Mouse (Mus musculus): ENCODE data around the gene Pgam2. TPM values are rescaled to one million over a fixed set of nuclear protein-coding genes. Genes with fewer than 3 reads are reported as not detected.

The Pgam2 gene
- total and polyA plus RNA-seq, 3 experiments, result 0.58 to 1.8 TPM; not detected in 1

DNA sequence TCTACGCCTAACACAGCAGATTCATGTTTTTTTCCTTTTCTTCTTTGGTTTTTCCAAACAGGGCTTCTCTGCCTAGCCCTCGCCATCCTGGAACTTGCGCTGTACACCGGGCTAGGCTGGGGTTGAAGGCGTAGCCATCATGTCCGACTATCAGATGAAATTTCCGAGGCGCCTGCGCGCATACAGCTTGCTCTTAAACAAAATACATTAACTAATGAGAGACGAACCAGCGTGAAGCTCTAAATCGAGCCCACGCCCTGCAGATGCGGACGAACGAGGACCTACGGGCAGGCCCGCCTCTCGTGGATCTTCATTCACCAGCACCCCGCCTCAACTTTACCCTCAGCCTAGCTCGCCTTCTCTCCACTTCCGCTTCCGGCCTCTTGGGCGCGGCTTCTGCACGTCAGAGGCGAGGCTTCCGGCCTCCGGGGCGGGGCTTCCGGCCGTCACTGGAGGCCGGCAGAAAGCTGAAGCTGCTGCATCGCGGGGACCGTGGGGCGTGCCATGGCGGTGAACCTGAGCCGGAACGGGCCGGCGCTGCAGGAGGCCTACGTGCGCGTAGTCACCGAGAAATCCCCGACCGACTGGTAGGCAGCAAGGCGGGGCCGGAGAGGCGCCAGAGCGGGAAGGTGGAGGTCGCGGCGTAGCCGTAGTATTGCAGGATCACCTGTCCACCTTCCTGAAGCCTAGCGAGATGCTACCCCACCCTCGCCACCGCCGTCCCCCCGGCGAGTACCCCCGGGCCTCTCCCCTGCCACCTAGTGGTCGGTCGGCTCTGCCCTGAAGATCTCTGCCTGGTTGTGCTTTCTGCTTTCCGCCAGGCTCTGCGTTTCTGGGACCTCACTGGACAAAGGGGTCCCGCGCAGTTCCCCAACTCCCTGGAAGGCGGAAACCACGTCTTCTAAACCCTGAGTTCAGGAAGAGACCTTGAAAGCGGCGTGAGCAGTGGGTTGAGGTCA is 15.2 kb downstream of the Pgam2 start, which contains the start of gene Dbnl:
Gene Dbnl (plus strand): TSS at position 433 of the 959 bp plus-strand sequence.
- DNase-seq (ENCODE audit: low read depth, low spot score), result peak; percentile 99
- Histone ChIP-seq H3K36me3 (ENCODE audit: control insufficient read depth in 1 of 2, insufficient read depth in 2 of 2, low read length in 2 of 2) (peaks cover 0 to 19% of the 10 kb centered on the region in 2 experiments; a peak in 2 of 4 replicates), H3K79me2 (ENCODE audit: control insufficient read depth, insufficient read depth, low read length, poor library complexity) (peaks cover 21% of the 10 kb centered on the region), H3K9me3 (replicated peaks; ENCODE audit: insufficient read depth, low read length) (no peaks in the 10 kb centered on the region), H3K27me3 (ENCODE audit: control insufficient read depth in 1 of 2, insufficient read depth in 2 of 2, low read length in 2 of 2) (no peaks in the 10 kb centered on the region), H3K27ac (ENCODE audit: control insufficient read depth, low read depth, low read length) (peak within 1 kb of the TSS; percentile 97), H3K4me1 (ENCODE audit: control insufficient read depth in 1 of 2, insufficient read depth in 2 of 2, low read length in 2 of 2) (peaks cover 0 to 18% of the 10 kb centered on the region in 2 experiments; a peak in 2 of 4 replicates), H3K4me3 (ENCODE audit: control insufficient read depth in 1 of 2, insufficient read depth in 1 of 2, low read depth in 2 of 2, low read length in 2 of 2) (peak within 1 kb of the TSS; percentile 65 to 93), H3K9ac (ENCODE audit: control insufficient read depth, low read depth, low read length, poor library complexity, severe bottlenecking) (peak within 1 kb of the TSS; percentile 91)
- TF ChIP-seq NRF1 (IDR thresholded peaks at IDR 0.05; ENCODE audit: insufficient read depth, low read depth, low read length, poor library complexity, severe bottlenecking), result peak; percentile 58; the same call in 1 of the 2 replicates
- peak in 2 of 3 experiments; percentile 65 to 87; a peak in 5 of 6 replicates for TF ChIP-seq CTCF (IDR thresholded peaks at IDR 0.05 in 2 of 3, conservative IDR thresholded peaks at IDR 0.05 in 1 of 3; ENCODE audit: control insufficient read depth in 1 of 3, insufficient read depth in 1 of 3, low read depth in 2 of 3, low read length in 3 of 3, poor library complexity in 1 of 3, severe bottlenecking in 1 of 3)
- 0 out of 2 replicates have a peak, but pooled peaks have one; percentile 38 for TF ChIP-seq RCOR1 (IDR thresholded peaks at IDR 0.05; ENCODE audit: low read depth, low read length)
- TF ChIP-seq GATA1 (IDR thresholded peaks at IDR 0.05; ENCODE audit: low read depth, low read length), result no peak
- TF ChIP-seq MEF2A (IDR thresholded peaks at IDR 0.05; ENCODE audit: extremely low read depth, insufficient replicate concordance, low read depth, low read length, poor library complexity, severe bottlenecking), result no peak
- TF ChIP-seq MYC (IDR thresholded peaks at IDR 0.05; ENCODE audit: low read depth, low read length), result peak; percentile 80
- peak; percentile 100 for TF ChIP-seq ELF1 (IDR thresholded peaks at IDR 0.05; ENCODE audit: low read depth, low read length)
- TF ChIP-seq POLR2AphosphoS5 (IDR thresholded peaks at IDR 0.05; ENCODE audit: borderline replicate concordance, low read depth, low read length), result no peak
- no peak for TF ChIP-seq JUND (IDR thresholded peaks at IDR 0.05; ENCODE audit: low read depth, low read length)
- TF ChIP-seq SIN3A (IDR thresholded peaks at IDR 0.05; ENCODE audit: low read length), result peak; percentile 97
- peak; percentile 85 for TF ChIP-seq MAX (IDR thresholded peaks at IDR 0.05; ENCODE audit: low read length)
- peak; percentile 81 for TF ChIP-seq TCF12 (IDR thresholded peaks at IDR 0.05; ENCODE audit: low read depth, low read length)
- TF ChIP-seq GABPA (IDR thresholded peaks at IDR 0.05; ENCODE audit: low read depth, low read length), result no peak
- peak; percentile 92 to 100 for TF ChIP-seq POLR2A (IDR thresholded peaks at IDR 0.05; ENCODE audit: control insufficient read depth in 1 of 2, insufficient read depth in 1 of 2, low read depth in 1 of 2, low read length in 2 of 2, poor library complexity in 1 of 2)
- peak; percentile 86; the same call in 1 of the 2 replicates for TF ChIP-seq TBP (IDR thresholded peaks at IDR 0.05; ENCODE audit: low read depth, low read length)
- TF ChIP-seq RAD21 (IDR thresholded peaks at IDR 0.05; ENCODE audit: low read depth, low read length), result no peak
- no peak for TF ChIP-seq MAFK (IDR thresholded peaks at IDR 0.05; ENCODE audit: borderline replicate concordance, low read depth, low read length)
- TF ChIP-seq EP300 (IDR thresholded peaks at IDR 0.05; ENCODE audit: low read depth in 1 of 2, low read length in 2 of 2), result peak in 1 of 2 experiments; percentile 28; a peak in 1 of 4 replicates
- TF ChIP-seq ZMIZ1 (IDR thresholded peaks at IDR 0.05; ENCODE audit: low read depth, low read length), result peak; percentile 99
- TF ChIP-seq ZKSCAN1 (IDR thresholded peaks at IDR 0.05; ENCODE audit: low read depth, low read length), result no peak
- TF ChIP-seq NELFE (IDR thresholded peaks at IDR 0.05; ENCODE audit: low read depth, low read length), result peak; percentile 100
- peak; percentile 89 for TF ChIP-seq MXI1 (IDR thresholded peaks at IDR 0.05; ENCODE audit: low read depth, low read length)
- no peak for TF ChIP-seq ZC3H11A (IDR thresholded peaks at IDR 0.05; ENCODE audit: low read depth, low read length)
- peak; percentile 86; the same call in 1 of the 2 replicates for TF ChIP-seq MAZ (IDR thresholded peaks at IDR 0.05; ENCODE audit: low read depth, low read length)
- TF ChIP-seq CHD2 (IDR thresholded peaks at IDR 0.05; ENCODE audit: low read length), result no peak
- TF ChIP-seq CHD1 (IDR thresholded peaks at IDR 0.05; ENCODE audit: low read depth, low read length), result peak; percentile 97
- TF ChIP-seq POLR2AphosphoS2 (IDR thresholded peaks at IDR 0.05; ENCODE audit: low read length), result peak; percentile 99
- no peak for TF ChIP-seq BHLHE40 (IDR thresholded peaks at IDR 0.05; ENCODE audit: borderline replicate concordance, low read depth, low read length)
- TF ChIP-seq TAL1 (IDR thresholded peaks at IDR 0.05; ENCODE audit: low read length), result no peak
- TF ChIP-seq HCFC1 (IDR thresholded peaks at IDR 0.05; ENCODE audit: low read depth, low read length), result peak; percentile 96
- peak; percentile 74 for TF ChIP-seq ETS1 (IDR thresholded peaks at IDR 0.05; ENCODE audit: low read depth, low read length)
- TF ChIP-seq USF1 (IDR thresholded peaks at IDR 0.05; ENCODE audit: low read depth, low read length), result no peak; the same call in 1 of the 2 replicates
